Mouse (Mus musculus) pancreas, adult 10 weeks (tissue): ENCODE results near the gene Col11a1. TPM values are rescaled to one million over a fixed set of nuclear protein-coding genes. Genes with fewer than 3 reads are reported as not detected.

ENCODE experiments used
- polyA plus RNA-seq: library from polyadenylated mRNA; stranded (reverse); fragments of 350-450 nt; fragmentation: Illumina TruSeq; extraction: RNeasy Lipid Tissue Mini Kit (QIAGEN cat#74804); gene quantifications from one replicate; pipeline ENCODE4 v1.2.3, GENCODE M21; 2015; ENCODE audit warnings: low read depth, low replicate concordance; ENCODE audit not compliant: insufficient read depth

Gene Col11a1
- not detected for polyA plus RNA-seq

GRCm38 (mm10) chr3:114029971-114030635 lies at the start of gene Col11a1:
Gene Col11a1, plus strand, starts transcription at chr3:114030540.

